Mouse (Mus musculus) embryonic fibroblast, embryonic 13.5 days (primary cell): Measurements from ENCODE around the gene Fat3.

ENCODE experiments used
- CTCF ChIP-seq: IDR thresholded peaks from 2 replicates; pipeline ENCODE4 v1.5.1; 2011; ENCODE audit warnings: mild to moderate bottlenecking, control low read depth, low read length, moderate library complexity, borderline replicate concordance; ENCODE audit not compliant: insufficient read depth
- POLR2A ChIP-seq: IDR thresholded peaks from 2 replicates; pipeline ENCODE4 v1.6.1; 2011; ENCODE audit warnings: low read depth, mild to moderate bottlenecking, control low read depth, low read length, moderate library complexity

GRCm38 (mm10) chr9:15955147-15955782, 545.8 kb downstream of the Fat3 start:
- no peak for TF ChIP-seq POLR2A
- TF ChIP-seq CTCF = no peak
